Mouse (Mus musculus): ENCODE data around the gene Uvrag. TPM values are rescaled to one million over a fixed set of nuclear protein-coding genes. Genes with fewer than 3 reads are reported as not detected.

Gene Uvrag
- polyA plus RNA-seq, 1 experiment from 2014 or later, result 12.2 TPM

DNA sequence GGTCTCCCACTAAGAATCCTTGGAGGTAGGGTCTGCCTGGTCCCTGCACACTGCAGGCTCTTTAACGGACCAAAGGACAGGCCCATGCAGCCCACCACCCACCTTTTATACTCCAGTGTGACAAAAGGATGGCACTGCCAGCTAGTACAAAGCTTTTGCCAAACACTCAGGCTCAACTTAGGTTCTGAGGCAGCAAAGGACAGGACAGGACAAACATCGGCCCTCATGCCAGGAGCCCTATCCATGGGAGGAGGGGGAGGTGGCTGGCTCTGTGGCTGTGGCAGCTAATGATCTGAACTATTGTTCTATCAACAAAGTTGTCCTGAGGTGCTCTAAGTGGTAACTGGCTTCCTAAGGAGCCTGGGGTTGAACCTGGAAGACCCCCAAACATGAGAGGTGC, 18.5 kb upstream of the Uvrag start:
- no peaks in the 10 kb centered on the region for H3K27me3 ChIP-seq (replicated peaks; ENCODE audit: control insufficient read depth, insufficient read depth, low read length)
- H3K36me3 ChIP-seq (ENCODE audit: control insufficient read depth, insufficient read depth, low read length), result no peaks in the 10 kb centered on the region
- H3K4me3 ChIP-seq (ENCODE audit: low read depth, low read length), result no peak overlapping the region
- WGBS, result 66% methylated on average over 2 of the region's 2 CpGs
- H3K4me2 ChIP-seq (ENCODE audit: low read length), result no peak overlapping the region
- H3K9ac ChIP-seq (ENCODE audit: low read length), result no peak overlapping the region
- no peak for DNase-seq (ENCODE audit: low spot score)
- no peaks in the 10 kb centered on the region for H3K9me3 ChIP-seq (replicated peaks; ENCODE audit: control insufficient read depth, low read length)
- peaks cover 3% of the 10 kb centered on the region; the same call in 1 of the 2 replicates for H3K4me1 ChIP-seq (ENCODE audit: control insufficient read depth, insufficient read depth, low read length)
- no peak for ATAC-seq
- H3K27ac ChIP-seq (ENCODE audit: low read depth, low read length), result no peak overlapping the region

DNA sequence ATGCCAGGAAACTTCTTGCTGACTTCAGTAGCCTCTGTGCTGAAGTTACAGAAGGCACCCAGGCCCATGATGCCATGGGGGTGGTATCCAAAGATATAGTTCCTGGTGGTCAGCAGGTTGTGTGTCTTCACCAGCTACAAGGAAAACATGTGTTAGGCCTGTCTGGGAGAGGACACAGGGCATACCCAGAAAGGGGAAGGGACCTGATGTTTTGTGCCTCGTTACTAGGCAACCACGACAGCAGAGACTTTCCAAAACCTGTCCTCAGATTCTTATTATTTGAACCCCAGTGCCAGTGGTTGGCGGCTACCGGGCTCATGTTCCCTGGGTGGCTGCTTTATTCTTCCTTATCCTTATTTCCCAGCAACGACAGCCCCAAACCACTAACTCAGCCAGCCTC, 18.0 kb upstream of the Uvrag start:
- Histone ChIP-seq H3K4me2 (ENCODE audit: low read length) (no peak overlapping the region), H3K27me3 (replicated peaks; ENCODE audit: control insufficient read depth, insufficient read depth, low read length) (no peaks in the 10 kb centered on the region), H3K4me1 (ENCODE audit: control insufficient read depth, insufficient read depth, low read length) (peaks cover 3% of the 10 kb centered on the region; the same call in 1 of the 2 replicates), H3K4me3 (ENCODE audit: low read depth, low read length) (no peak overlapping the region), H3K36me3 (ENCODE audit: control insufficient read depth, insufficient read depth, low read length) (no peaks in the 10 kb centered on the region), H3K27ac (ENCODE audit: low read depth, low read length) (no peak overlapping the region), H3K9me3 (replicated peaks; ENCODE audit: control insufficient read depth, low read length) (no peaks in the 10 kb centered on the region), H3K9ac (ENCODE audit: low read length) (no peak overlapping the region)
- no peak for ATAC-seq
- WGBS, result 43% methylated on average over 5 of the region's 5 CpGs
- no peak for DNase-seq (ENCODE audit: low spot score)

DNA sequence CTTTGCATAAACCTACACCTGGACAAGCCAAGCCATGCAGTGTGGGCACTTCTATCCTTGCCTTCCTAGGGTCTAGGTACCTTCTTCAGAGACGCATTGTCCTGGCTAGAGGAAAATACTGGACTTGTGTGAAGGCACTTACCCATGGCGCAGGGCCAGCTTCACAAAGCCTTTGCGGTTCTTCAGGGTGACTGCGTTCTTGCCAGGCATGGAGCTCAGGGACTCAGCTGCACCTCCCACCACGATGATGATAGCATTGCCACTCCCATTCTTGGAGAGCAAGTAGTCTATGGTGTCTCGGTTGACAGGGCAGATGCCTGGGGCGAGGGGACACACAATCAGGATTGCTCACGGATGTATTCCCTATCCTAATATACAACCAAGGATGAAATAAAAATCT, 17.1 kb upstream of the Uvrag start:
- no peak for ATAC-seq
- H3K9me3 ChIP-seq (replicated peaks; ENCODE audit: control insufficient read depth, low read length), result no peaks in the 10 kb centered on the region
- H3K36me3 ChIP-seq (ENCODE audit: control insufficient read depth, insufficient read depth, low read length), result no peaks in the 10 kb centered on the region
- no peak for DNase-seq (ENCODE audit: low spot score)
- H3K4me1 ChIP-seq (ENCODE audit: control insufficient read depth, insufficient read depth, low read length), result peaks cover 3% of the 10 kb centered on the region; the same call in 1 of the 2 replicates
- 90% methylated on average over 8 of the region's 8 CpGs for WGBS
- H3K9ac ChIP-seq (ENCODE audit: low read length), result no peak overlapping the region
- H3K27ac ChIP-seq (ENCODE audit: low read depth, low read length), result no peak overlapping the region
- H3K27me3 ChIP-seq (replicated peaks; ENCODE audit: control insufficient read depth, insufficient read depth, low read length), result no peaks in the 10 kb centered on the region
- H3K4me2 ChIP-seq (ENCODE audit: low read length), result no peak overlapping the region
- no peak overlapping the region for H3K4me3 ChIP-seq (ENCODE audit: low read depth, low read length)

DNA sequence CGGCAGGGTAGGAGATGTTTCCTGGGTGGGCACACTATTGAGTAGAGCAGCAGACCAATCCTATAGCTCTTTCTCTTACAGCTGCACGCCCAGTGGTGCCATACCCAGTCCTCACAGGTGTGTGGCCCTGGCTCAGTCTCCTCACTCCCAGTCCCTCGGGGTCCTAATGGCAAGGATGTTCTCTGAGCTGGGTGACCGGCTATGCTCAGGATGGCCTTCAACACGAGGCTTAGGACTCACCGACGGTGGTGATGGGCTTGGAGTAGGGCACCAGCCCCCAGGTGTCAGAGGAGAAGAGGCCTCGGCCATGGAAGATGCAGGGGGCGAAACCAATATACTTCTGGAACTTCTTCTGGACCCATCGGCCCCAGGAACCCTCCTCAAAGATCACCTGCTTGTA, 15.8 kb upstream of the Uvrag start:
- H3K9me3 ChIP-seq (replicated peaks; ENCODE audit: control insufficient read depth, low read length), result no peaks in the 10 kb centered on the region
- no peak for ATAC-seq
- H3K4me1 ChIP-seq (ENCODE audit: control insufficient read depth, insufficient read depth, low read length), result peaks cover 3% of the 10 kb centered on the region; the same call in 1 of the 2 replicates
- DNase-seq (ENCODE audit: low spot score), result no peak
- no peaks in the 10 kb centered on the region for H3K36me3 ChIP-seq (ENCODE audit: control insufficient read depth, insufficient read depth, low read length)
- H3K27me3 ChIP-seq (replicated peaks; ENCODE audit: control insufficient read depth, insufficient read depth, low read length), result no peaks in the 10 kb centered on the region
- WGBS, result 89% methylated on average over 10 of the region's 10 CpGs
- no peak overlapping the region for H3K4me3 ChIP-seq (ENCODE audit: low read depth, low read length)
- H3K4me2 ChIP-seq (ENCODE audit: low read length), result no peak overlapping the region
- H3K27ac ChIP-seq (ENCODE audit: low read depth, low read length), result no peak overlapping the region
- no peak overlapping the region for H3K9ac ChIP-seq (ENCODE audit: low read length)

DNA sequence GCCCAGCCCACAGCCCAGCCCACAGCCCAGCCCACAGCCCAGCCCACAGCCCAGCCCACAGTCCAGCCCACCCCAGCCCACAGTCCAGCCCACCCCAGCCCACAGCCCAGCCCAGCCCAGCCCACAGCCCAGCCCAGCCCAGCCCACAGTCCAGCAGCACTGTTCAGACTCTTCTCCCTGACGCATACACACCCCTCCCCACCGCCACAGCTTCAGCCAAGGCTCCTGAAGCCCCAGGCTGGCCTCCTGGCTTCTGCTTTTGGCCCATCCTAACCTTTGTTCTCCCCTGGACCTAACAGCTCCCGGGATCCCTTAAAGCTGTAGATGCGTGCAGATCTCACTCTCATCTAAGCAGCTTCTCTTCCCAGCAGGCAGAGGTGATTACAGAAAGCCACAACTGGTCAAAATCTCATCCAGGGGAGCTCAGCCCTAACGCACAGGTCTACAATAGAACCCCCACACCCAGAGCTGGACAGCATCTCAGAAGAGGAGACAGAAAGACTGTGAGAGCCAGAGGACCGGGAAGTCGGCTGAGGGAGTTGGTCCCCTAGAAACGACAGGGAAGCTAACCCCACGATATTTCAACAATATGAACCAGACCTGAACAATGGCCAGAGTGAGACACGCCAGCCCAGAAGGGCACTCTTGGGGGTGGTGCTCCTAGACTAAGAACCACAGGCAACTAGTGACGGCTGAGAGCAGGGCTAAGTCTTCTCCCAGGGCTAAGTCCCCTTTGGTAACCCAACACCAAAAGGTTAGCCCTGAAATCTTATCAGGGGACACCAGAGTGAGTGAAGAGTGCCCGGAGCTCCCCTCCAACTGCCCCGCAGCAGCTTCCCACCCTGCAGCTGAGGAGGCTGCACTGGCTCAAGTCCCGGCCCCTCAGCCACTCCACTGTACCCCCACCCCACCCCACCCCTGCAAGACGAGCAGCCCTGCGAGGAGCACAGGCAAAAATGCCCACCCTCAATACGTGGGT, 14.7 kb upstream of the Uvrag start:
- peak overlapping the region; percentile 52 for H3K9ac ChIP-seq (ENCODE audit: low read length)
- H3K4me2 ChIP-seq (ENCODE audit: low read length), result peak overlapping the region; percentile 45
- WGBS, result 23% methylated on average over 17 of the region's 17 CpGs
- H3K4me1 ChIP-seq (ENCODE audit: control insufficient read depth, insufficient read depth, low read length), result peaks cover 3% of the 10 kb centered on the region; the same call in 1 of the 2 replicates
- H3K36me3 ChIP-seq (ENCODE audit: control insufficient read depth, insufficient read depth, low read length), result no peaks in the 10 kb centered on the region
- ATAC-seq (peak; percentile 59), DNase-seq (ENCODE audit: low spot score) (peak; percentile 60)
- H3K4me3 ChIP-seq (ENCODE audit: low read depth, low read length), result no peak overlapping the region
- no peak overlapping the region for H3K27ac ChIP-seq (ENCODE audit: low read depth, low read length)
- no peaks in the 10 kb centered on the region for H3K27me3 ChIP-seq (replicated peaks; ENCODE audit: control insufficient read depth, insufficient read depth, low read length)
- H3K9me3 ChIP-seq (replicated peaks; ENCODE audit: control insufficient read depth, low read length), result no peaks in the 10 kb centered on the region

DNA sequence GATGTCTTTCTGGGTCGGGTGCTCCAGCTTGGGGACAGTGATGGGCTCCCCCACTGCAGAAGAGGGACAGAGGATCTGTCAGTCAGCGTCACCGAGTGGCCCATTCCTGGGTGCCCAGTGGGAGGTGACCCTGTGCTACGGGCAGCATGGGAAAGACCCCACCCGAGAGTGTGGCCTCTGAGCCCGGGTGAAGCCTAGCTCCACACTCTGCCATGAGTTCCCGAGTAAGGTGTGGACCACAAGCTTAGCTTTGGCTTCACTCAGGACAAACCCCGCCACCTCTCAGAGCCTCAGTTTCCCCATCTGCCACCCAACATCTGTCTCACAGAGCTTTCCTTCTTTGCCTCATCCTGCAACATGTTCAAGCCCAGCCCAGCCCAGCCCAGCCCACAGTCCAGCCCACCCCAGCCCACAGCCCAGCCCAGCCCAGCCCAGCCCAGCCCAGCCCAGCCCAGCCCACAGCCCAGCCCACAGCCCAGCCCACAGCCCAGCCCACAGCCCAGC, 13.8 kb upstream of the Uvrag start:
- Histone ChIP-seq H3K9me3 (replicated peaks; ENCODE audit: control insufficient read depth, low read length) (no peaks in the 10 kb centered on the region), H3K4me1 (ENCODE audit: control insufficient read depth, insufficient read depth, low read length) (peaks cover 3% of the 10 kb centered on the region; the same call in 1 of the 2 replicates), H3K27me3 (replicated peaks; ENCODE audit: control insufficient read depth, insufficient read depth, low read length) (no peaks in the 10 kb centered on the region), H3K36me3 (ENCODE audit: control insufficient read depth, insufficient read depth, low read length) (no peaks in the 10 kb centered on the region), H3K9ac (ENCODE audit: low read length) (no peak overlapping the region), H3K4me3 (ENCODE audit: low read depth, low read length) (no peak overlapping the region), H3K27ac (ENCODE audit: low read depth, low read length) (no peak overlapping the region), H3K4me2 (ENCODE audit: low read length) (no peak overlapping the region)
- 56% methylated on average over 8 of the region's 8 CpGs for WGBS
- ATAC-seq (peak; percentile 43; the same call in 1 of the 2 replicates), DNase-seq (ENCODE audit: low spot score) (no peak)

DNA sequence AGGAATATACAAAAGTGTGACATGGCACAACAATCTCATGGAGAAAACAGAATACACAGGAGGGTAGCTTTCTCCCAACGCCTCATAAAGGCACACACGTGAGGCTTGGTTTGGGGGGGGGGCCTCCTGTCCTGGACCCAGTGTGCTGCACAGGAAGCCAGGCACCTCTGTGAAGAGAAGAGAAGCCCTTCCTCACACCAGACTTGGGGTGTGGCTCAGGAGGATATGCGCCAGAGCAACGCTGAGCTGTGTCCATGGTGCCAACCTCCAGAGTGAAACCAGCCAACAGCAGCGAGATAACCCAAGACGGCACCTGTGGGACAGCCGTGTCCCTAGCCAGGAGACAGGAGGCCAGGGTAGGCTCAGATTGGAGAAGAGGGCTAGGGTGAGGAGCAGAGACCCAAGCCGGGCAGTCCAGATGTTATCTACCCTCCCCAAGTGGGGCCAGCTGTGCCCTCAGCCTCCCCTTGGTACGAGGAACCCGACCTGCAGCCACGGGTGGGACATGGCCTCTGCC, 12.8 kb upstream of the Uvrag start:
- H3K4me1 ChIP-seq (ENCODE audit: control insufficient read depth, insufficient read depth, low read length), result peaks cover 3% of the 10 kb centered on the region; the same call in 1 of the 2 replicates
- H3K27ac ChIP-seq (ENCODE audit: low read depth, low read length), result no peak overlapping the region
- DNase-seq (ENCODE audit: low spot score), result no peak
- no peaks in the 10 kb centered on the region for H3K9me3 ChIP-seq (replicated peaks; ENCODE audit: control insufficient read depth, low read length)
- H3K4me3 ChIP-seq (ENCODE audit: low read depth, low read length), result no peak overlapping the region
- H3K4me2 ChIP-seq (ENCODE audit: low read length), result no peak overlapping the region
- H3K36me3 ChIP-seq (ENCODE audit: control insufficient read depth, insufficient read depth, low read length), result no peaks in the 10 kb centered on the region
- no peak overlapping the region for H3K9ac ChIP-seq (ENCODE audit: low read length)
- H3K27me3 ChIP-seq (replicated peaks; ENCODE audit: control insufficient read depth, insufficient read depth, low read length), result no peaks in the 10 kb centered on the region
- 88% methylated on average over 11 of the region's 11 CpGs for WGBS
- ATAC-seq, result no peak

DNA sequence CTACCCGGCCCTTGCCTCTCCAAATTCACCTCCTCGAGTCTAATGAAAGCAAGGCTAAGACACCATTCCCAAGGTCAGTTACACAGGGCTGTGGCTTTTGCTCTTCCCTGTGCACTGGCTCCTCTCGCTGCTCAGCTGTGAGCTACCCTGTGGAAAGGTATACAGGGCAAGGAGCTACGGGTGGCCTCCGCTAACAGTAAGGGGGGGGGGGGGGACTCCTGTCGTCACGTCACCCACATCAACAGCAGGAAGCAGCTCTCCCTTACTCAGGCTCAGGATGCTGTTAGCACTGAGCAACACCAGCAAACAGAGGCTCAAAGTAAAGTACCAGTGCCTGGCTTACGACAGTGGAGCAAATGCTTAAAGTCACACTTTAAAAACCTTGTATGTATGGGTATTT, 11.8 kb upstream of the Uvrag start:
- Histone ChIP-seq H3K27ac (ENCODE audit: low read depth, low read length) (no peak overlapping the region), H3K27me3 (replicated peaks; ENCODE audit: control insufficient read depth, insufficient read depth, low read length) (no peaks in the 10 kb centered on the region), H3K9me3 (replicated peaks; ENCODE audit: control insufficient read depth, low read length) (no peaks in the 10 kb centered on the region), H3K4me1 (ENCODE audit: control insufficient read depth, insufficient read depth, low read length) (peaks cover 3% of the 10 kb centered on the region; the same call in 1 of the 2 replicates), H3K9ac (ENCODE audit: low read length) (no peak overlapping the region), H3K4me2 (ENCODE audit: low read length) (no peak overlapping the region), H3K4me3 (ENCODE audit: low read depth, low read length) (no peak overlapping the region), H3K36me3 (ENCODE audit: control insufficient read depth, insufficient read depth, low read length) (no peaks in the 10 kb centered on the region)
- DNase-seq (ENCODE audit: low spot score) (no peak), ATAC-seq (no peak)
- 84% methylated on average over 8 of the region's 8 CpGs for WGBS

DNA sequence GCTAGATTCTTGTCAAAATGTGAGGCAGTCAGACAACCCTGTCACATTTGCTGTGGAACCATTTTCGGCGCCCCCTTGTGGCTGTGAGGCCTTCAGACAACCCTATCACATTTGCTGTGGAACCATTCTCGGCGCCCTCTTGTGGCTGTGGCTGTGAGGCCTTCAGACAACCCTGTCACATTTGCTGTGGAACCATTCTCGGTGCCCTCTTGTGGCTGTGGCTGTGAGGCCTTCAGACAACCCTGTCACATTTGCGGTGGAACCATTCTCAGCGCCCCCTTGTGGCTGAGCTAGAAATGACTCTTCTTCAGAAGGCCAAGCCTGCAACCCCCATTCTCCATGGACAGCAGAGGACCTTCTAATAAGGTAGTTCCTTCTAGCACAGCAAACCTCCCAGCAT, 10.4 kb upstream of the Uvrag start:
- Histone ChIP-seq H3K9ac (ENCODE audit: low read length) (no peak overlapping the region), H3K9me3 (replicated peaks; ENCODE audit: control insufficient read depth, low read length) (no peaks in the 10 kb centered on the region), H3K27me3 (replicated peaks; ENCODE audit: control insufficient read depth, insufficient read depth, low read length) (no peaks in the 10 kb centered on the region), H3K4me1 (ENCODE audit: control insufficient read depth, insufficient read depth, low read length) (peaks cover 3% of the 10 kb centered on the region; the same call in 1 of the 2 replicates), H3K4me3 (ENCODE audit: low read depth, low read length) (no peak overlapping the region), H3K4me2 (ENCODE audit: low read length) (no peak overlapping the region), H3K27ac (ENCODE audit: low read depth, low read length) (no peak overlapping the region), H3K36me3 (ENCODE audit: control insufficient read depth, insufficient read depth, low read length) (no peaks in the 10 kb centered on the region)
- DNase-seq (ENCODE audit: low spot score), result peak; percentile 96
- ATAC-seq, result peak; percentile 73
- 9% methylated on average over 7 of the region's 7 CpGs for WGBS

All from forebrain, embryonic 14.5 days (tissue).